Mouse (Mus musculus) G1E (cell line): ENCODE results near the gene Olfr1370.
"Not testable (repeated sequence)": the region's sequence is repeated elsewhere in the genome, so short reads cannot be mapped to it uniquely, and the experiment has no call there.

Source experiments
- CTCF ChIP-seq: IDR thresholded peaks from 2 replicates; pipeline ENCODE4 v1.5.1; 2012; ENCODE audit warnings: low read depth, low read length, inconsistent platforms, mixed read lengths
- GATA1 ChIP-seq: IDR thresholded peaks from 2 replicates; pipeline ENCODE4 v1.6.1; 2012; ENCODE audit warnings: borderline replicate concordance, low read length, inconsistent platforms, mixed read lengths
- GATA2 ChIP-seq: IDR thresholded peaks from 2 replicates; pipeline ENCODE4 v1.6.1; 2012; ENCODE audit warnings: low read depth, low read length, inconsistent platforms, borderline replicate concordance
- POLR2AphosphoS5 ChIP-seq: IDR thresholded peaks from 2 replicates; pipeline ENCODE4 v1.6.1; 2012; ENCODE audit warnings: low read depth, low read length, inconsistent platforms; ENCODE audit not compliant: insufficient replicate concordance
- TAL1 ChIP-seq: conservative IDR thresholded peaks from 2 replicates; pipeline ENCODE4 v1.6.1; 2012; ENCODE audit warnings: low read depth, low read length, inconsistent platforms, mixed read lengths

DNA sequence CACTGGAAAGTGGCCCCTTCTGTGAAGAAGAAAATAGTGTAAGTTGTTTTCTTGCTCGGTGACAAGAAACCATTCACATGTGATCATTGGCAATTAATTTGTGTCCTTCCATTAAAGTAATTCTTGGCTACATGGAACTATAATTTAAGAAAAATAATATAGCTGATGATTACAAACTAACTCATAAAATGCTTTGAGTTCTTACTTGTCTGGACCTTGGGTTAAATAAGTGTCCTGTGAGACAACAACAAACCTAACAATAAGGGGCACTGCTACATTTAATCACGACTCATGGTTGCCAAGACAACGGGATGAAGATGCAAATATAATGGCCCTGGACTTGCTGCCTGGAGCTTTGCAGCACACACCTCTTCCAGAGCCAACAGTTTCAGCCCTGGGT, 36.4 kb upstream of the Olfr1370 start, which contains the start of gene Olfr1369-ps1:
- not testable (repeated sequence) for TF ChIP-seq GATA1, CTCF, TAL1, POLR2AphosphoS5, GATA2
